Comparison of ENCODE assay signal across 19 mouse cellular contexts in the genomic region with DNA sequence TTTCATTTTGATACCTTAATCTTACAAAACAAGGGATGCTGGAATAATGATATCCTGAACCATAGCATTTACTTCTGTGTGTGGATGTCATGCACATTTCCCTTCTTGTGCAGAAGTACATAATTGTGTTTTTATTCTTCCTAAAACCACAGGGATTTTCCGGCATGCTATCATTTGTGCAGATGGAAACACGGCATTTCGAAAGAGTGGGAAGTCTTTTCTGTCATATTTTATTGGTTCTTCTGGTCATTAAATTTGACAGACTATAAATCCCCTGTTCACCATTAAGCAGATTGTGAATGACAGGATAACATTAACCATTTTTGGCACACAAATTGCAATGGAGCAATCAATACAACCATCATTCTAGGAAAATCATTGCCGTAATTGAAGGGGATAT.
"Had no signal": no experiment of that assay in that cellular context is flagged by ENCODE, and none has a peak within 500 bp of the region (broad histone marks: within the 10 kb centered on the region; RNA-seq: fewer than 3 reads in every experiment).

No protein-coding gene starts in this region.

- ATAC-seq: intestine, postnatal 0 days; liver, embryonic 12.5 days; midbrain, embryonic 13.5 days; midbrain, embryonic 16.5 days had no signal

- H3K4me1 ChIP-seq: limb, embryonic 12.5 days; liver, embryonic 12.5 days; liver, embryonic 15.5 days; midbrain, embryonic 10.5 days; midbrain, embryonic 13.5 days; neural tube, embryonic 12.5 days had no signal

- H3K36me3 ChIP-seq: limb, embryonic 12.5 days; liver, embryonic 12.5 days; liver, embryonic 15.5 days; midbrain, embryonic 10.5 days; midbrain, embryonic 13.5 days; neural tube, embryonic 12.5 days had no signal

- H3K9ac ChIP-seq: limb, embryonic 12.5 days; liver, embryonic 12.5 days; liver, embryonic 15.5 days; midbrain, embryonic 13.5 days; neural tube, embryonic 12.5 days had no signal

- H3K27me3 ChIP-seq: limb, embryonic 12.5 days; liver, embryonic 12.5 days; liver, embryonic 15.5 days; midbrain, embryonic 13.5 days; neural tube, embryonic 12.5 days had no signal

- H3K4me3 ChIP-seq: layer of hippocampus, adult 2 months; left cerebral cortex, adult 2 months; limb, embryonic 12.5 days; liver, embryonic 12.5 days; liver, embryonic 15.5 days; midbrain, embryonic 10.5 days; midbrain, embryonic 13.5 days; neural tube, embryonic 12.5 days had no signal

- H3K4me2 ChIP-seq: limb, embryonic 12.5 days; liver, embryonic 12.5 days; liver, embryonic 15.5 days; midbrain, embryonic 13.5 days; neural tube, embryonic 12.5 days had no signal

- DNase-seq: kidney, adult 2 months; kidney, postnatal 25 days; layer of hippocampus, adult 9-11 months; liver; lung, adult 18-20 months; thymus, adult 18-20 months; thymus, postnatal 36 days had no signal

- H3K27ac ChIP-seq: kidney, postnatal 0 days; layer of hippocampus, adult 2 months; left cerebral cortex, adult 2 months; limb, embryonic 12.5 days; liver, embryonic 12.5 days; liver, embryonic 15.5 days; macrophage; midbrain, embryonic 10.5 days; midbrain, embryonic 13.5 days; neural tube, embryonic 12.5 days had no signal

- H3K9me3 ChIP-seq: limb, embryonic 12.5 days; liver, embryonic 15.5 days; midbrain, embryonic 10.5 days; neural tube, embryonic 12.5 days had no signal
